Mouse (Mus musculus): ENCODE measurements at regions not wholly inside any gene's neighbourhood (a gene's known extent, or its start where the extent isn't known, plus 50 kb on each side); places are given as distances from the start of the nearest gene placed in this dataset.

DNA sequence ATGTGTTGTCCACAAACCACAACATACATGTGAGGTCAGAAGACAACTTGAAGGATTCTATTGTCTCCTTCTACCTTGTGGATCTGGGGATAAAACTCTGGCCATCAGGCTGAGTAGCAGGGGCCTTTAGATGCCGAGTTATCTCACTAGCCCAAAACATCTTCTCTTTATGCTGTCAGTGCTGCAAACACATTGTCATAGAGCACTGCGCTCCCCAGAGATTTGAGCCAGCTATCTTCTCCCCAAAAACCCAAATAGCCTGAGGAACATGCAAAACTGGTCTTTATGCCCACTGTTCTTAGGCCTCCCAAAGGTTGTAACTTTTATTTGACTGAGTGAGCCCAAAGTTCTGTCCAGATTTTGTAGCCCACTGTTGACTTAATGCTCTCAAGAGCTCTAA is 102.0 kb downstream of the Dad1 start:
- DNase-seq (ENCODE audit: extremely low read depth), result no peak
- H3K9ac ChIP-seq (ENCODE audit: insufficient read depth, low read depth), result no peak overlapping the region
- H3K79me2 ChIP-seq (replicated peaks; ENCODE audit: control insufficient read depth, extremely low read depth, insufficient read depth, poor library complexity, severe bottlenecking), result no peaks in the 10 kb centered on the region
- peaks cover 0 to 14% of the 10 kb centered on the region in 2 experiments; a peak in 2 of 4 replicates for H3K4me1 ChIP-seq (ENCODE audit: control insufficient read depth in 1 of 2, insufficient read depth in 2 of 2)
- no peaks in the 10 kb centered on the region for H3K9me3 ChIP-seq (replicated peaks; ENCODE audit: low read length)
- no peak overlapping the region for H3K27ac ChIP-seq (ENCODE audit: insufficient read depth, low read depth)
- in situ Hi-C loops (cut with MboI; ENCODE audit: low pct_ligation_motif_present, low pct_unique_long_range_greater_than_20kb, low sequenced_read_pairs) (no loop called here), dilution Hi-C loops (cut with MboI; ENCODE audit: extremely low pct_ligation_motif_present, extremely low pct_unique_long_range_greater_than_20kb, low sequenced_read_pairs) (no loop called here)
- H3K36me3 ChIP-seq (replicated peaks in 1 of 2; ENCODE audit: control insufficient read depth in 1 of 2, insufficient read depth in 1 of 2, low read length in 1 of 2), result no peaks in the 10 kb centered on the region
- TF ChIP-seq ZNF384 (IDR thresholded peaks at IDR 0.05; ENCODE audit: low read depth, low read length) (no peak), ZC3H11A (IDR thresholded peaks at IDR 0.05; ENCODE audit: low read depth, low read length) (no peak), TBP (conservative IDR thresholded peaks at IDR 0.05; ENCODE audit: low read depth, low read length) (no peak), JUN (IDR thresholded peaks at IDR 0.05; ENCODE audit: insufficient read depth, low read depth, low read length) (no peak), CHD2 (IDR thresholded peaks at IDR 0.05; ENCODE audit: low read length) (no peak), MXI1 (IDR thresholded peaks at IDR 0.05; ENCODE audit: low read depth, low read length) (no peak), PAX5 (IDR thresholded peaks at IDR 0.05; ENCODE audit: low read length) (no peak), MEF2A (IDR thresholded peaks at IDR 0.05; ENCODE audit: borderline replicate concordance, low read depth, low read length) (no peak), BHLHE40 (IDR thresholded peaks at IDR 0.05; ENCODE audit: low read depth, low read length) (no peak), HCFC1 (IDR thresholded peaks at IDR 0.05; ENCODE audit: low read depth, low read length) (no peak), CTCF (conservative IDR thresholded peaks at IDR 0.05 in 1 of 2, IDR thresholded peaks at IDR 0.05 in 1 of 2; ENCODE audit: low read depth in 2 of 2, low read length in 2 of 2) (no peak), USF2 (conservative IDR thresholded peaks at IDR 0.05; ENCODE audit: low read depth, low read length) (no peak), TCF12 (IDR thresholded peaks at IDR 0.05; ENCODE audit: low read depth, low read length) (no peak), MAFK (IDR thresholded peaks at IDR 0.05; ENCODE audit: insufficient replicate concordance, low read length) (no peak), NELFE (IDR thresholded peaks at IDR 0.05; ENCODE audit: low read depth, low read length) (no peak)
- H3K27me3 ChIP-seq (replicated peaks), result no peaks in the 10 kb centered on the region
- no peak overlapping the region for H3K4me3 ChIP-seq (replicated peaks in 1 of 3; ENCODE audit: low read depth in 2 of 3, low read length in 2 of 3, poor library complexity in 1 of 3)
- H3K4me2 ChIP-seq (ENCODE audit: insufficient read depth, low read depth, poor library complexity, severe bottlenecking), result no peak overlapping the region

DNA sequence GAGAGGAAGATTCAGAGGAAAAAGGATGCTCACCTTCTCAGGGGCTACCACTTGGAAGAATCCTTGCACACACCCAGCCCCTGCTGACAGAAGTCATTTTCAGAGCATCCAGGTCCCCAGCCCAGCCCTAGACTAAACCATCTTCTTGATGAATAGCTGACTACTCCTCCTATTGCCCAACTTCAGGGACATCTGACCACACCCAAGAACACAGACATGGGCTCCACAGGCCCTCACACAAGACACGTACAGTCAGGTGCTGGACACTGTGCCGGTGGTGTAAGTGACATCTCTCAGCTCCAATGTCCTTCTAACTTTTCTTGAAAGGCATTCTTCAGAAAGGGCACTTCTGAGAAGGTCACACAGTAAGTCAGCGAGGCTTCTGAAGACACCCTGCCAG is 102.6 kb downstream of the Dad1 start:
- no peaks in the 10 kb centered on the region for H3K36me3 ChIP-seq (replicated peaks in 1 of 2; ENCODE audit: control insufficient read depth in 1 of 2, insufficient read depth in 1 of 2, low read length in 1 of 2)
- H3K79me2 ChIP-seq (replicated peaks; ENCODE audit: control insufficient read depth, extremely low read depth, insufficient read depth, poor library complexity, severe bottlenecking), result no peaks in the 10 kb centered on the region
- H3K27me3 ChIP-seq (replicated peaks), result no peaks in the 10 kb centered on the region
- no peak overlapping the region for H3K4me2 ChIP-seq (ENCODE audit: insufficient read depth, low read depth, poor library complexity, severe bottlenecking)
- dilution Hi-C loops (cut with MboI; ENCODE audit: extremely low pct_ligation_motif_present, extremely low pct_unique_long_range_greater_than_20kb, low sequenced_read_pairs) (no loop called here), in situ Hi-C loops (cut with MboI; ENCODE audit: low pct_ligation_motif_present, low pct_unique_long_range_greater_than_20kb, low sequenced_read_pairs) (no loop called here)
- H3K27ac ChIP-seq (ENCODE audit: insufficient read depth, low read depth), result no peak overlapping the region
- no peak overlapping the region for H3K9ac ChIP-seq (ENCODE audit: insufficient read depth, low read depth)
- no peak overlapping the region for H3K4me3 ChIP-seq (replicated peaks in 1 of 3; ENCODE audit: low read depth in 2 of 3, low read length in 2 of 3, poor library complexity in 1 of 3)
- peaks cover 0 to 20% of the 10 kb centered on the region in 2 experiments; a peak in 2 of 4 replicates for H3K4me1 ChIP-seq (ENCODE audit: control insufficient read depth in 1 of 2, insufficient read depth in 2 of 2)
- H3K9me3 ChIP-seq (replicated peaks; ENCODE audit: low read length), result no peaks in the 10 kb centered on the region
- no peak for DNase-seq (ENCODE audit: extremely low read depth)
- TF ChIP-seq POLR2AphosphoS2 (IDR thresholded peaks at IDR 0.05; ENCODE audit: low read depth, low read length) (no peak), MAFK (IDR thresholded peaks at IDR 0.05; ENCODE audit: insufficient replicate concordance, low read length) (no peak), TBP (conservative IDR thresholded peaks at IDR 0.05; ENCODE audit: low read depth, low read length) (no peak), BHLHE40 (IDR thresholded peaks at IDR 0.05; ENCODE audit: low read depth, low read length) (no peak), MYC (IDR thresholded peaks at IDR 0.05; ENCODE audit: low read depth, low read length) (no peak), HCFC1 (IDR thresholded peaks at IDR 0.05; ENCODE audit: low read depth, low read length) (no peak), CHD2 (IDR thresholded peaks at IDR 0.05; ENCODE audit: low read length) (no peak), EP300 (IDR thresholded peaks at IDR 0.05; ENCODE audit: low read length) (no peak), ETS1 (conservative IDR thresholded peaks at IDR 0.05; ENCODE audit: low read depth, low read length) (no peak), ZMIZ1 (IDR thresholded peaks at IDR 0.05; ENCODE audit: low read depth, low read length) (no peak), MEF2A (IDR thresholded peaks at IDR 0.05; ENCODE audit: borderline replicate concordance, low read depth, low read length) (no peak), CHD1 (IDR thresholded peaks at IDR 0.05; ENCODE audit: low read depth, low read length) (no peak), MAX (IDR thresholded peaks at IDR 0.05; ENCODE audit: low read length) (no peak), KAT2A (IDR thresholded peaks at IDR 0.05; ENCODE audit: insufficient replicate concordance, low read length) (no peak), ZC3H11A (IDR thresholded peaks at IDR 0.05; ENCODE audit: low read depth, low read length) (no peak), USF1 (IDR thresholded peaks at IDR 0.05; ENCODE audit: low read depth, low read length) (no peak)
